Mouse (Mus musculus): ENCODE results near the gene Med13l.

Med13l gene

DNA sequence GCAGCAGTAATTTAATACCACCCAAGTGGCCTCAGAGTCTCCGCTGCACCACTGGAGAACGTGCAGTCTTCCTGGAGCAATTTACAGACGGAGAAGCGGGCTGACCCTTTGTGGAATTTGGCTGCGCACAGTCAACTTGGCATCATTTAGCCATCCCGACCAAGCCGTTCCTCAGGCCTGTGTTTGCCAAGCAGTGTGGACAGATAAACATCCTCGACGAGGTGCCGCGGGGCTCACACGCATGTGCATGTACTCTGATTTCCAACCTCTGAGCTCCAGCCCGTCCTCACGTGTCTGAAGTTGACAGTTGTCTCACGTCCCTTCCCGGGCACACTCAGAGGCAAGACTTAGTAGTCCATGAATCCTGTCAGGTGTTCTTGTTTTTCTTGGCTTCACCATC is 166.9 kb downstream of the Med13l start:
- DNase-seq (ENCODE audit: low spot score in 2 of 2) = no peak

DNA sequence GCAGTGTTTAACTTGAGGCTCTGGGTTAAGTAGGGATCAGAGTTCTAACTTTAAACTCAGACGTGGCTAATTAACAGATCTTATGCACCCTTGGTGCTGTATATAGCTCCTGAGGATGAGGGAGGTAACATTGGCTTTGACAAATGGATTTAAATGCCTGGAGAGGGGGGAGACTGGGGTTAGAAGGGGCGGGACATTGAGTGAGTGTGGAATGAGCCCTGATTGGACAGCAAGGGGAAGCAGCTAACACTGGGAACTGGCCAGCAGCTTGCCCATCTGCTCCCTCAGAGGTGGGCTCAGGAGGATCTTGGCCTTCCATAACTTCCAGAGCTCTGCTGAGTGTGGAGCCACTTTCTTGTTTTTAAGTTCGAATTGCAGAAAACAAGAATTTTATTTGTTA is 171.7 kb downstream of the Med13l start:
- DNase-seq (ENCODE audit: low spot score in 2 of 2) = no peak

GRCm38 (mm10) chr5:118732651-118733050 is 172.2 kb downstream of the Med13l start:
- DNase-seq (ENCODE audit: low spot score in 2 of 2) = no peak

DNA sequence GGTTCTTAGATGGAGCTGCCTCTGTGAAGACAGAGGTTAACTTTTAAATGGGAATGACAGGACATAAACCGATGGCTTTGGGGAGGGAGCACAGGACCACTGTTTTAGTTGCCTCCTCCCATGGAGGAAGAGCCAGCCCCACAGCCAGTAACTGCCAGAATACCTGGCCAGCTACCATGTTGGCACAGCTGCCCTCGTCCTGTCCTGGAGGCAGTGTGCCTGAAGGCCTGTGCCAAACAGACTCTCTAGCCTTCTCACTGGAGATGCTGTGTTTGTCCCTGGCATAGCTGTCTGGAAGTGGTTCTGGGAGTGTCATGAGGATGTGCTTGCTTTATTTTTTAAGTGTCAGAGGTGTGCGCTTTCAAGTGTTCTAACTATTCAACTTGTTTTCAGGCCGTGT is 173.1 kb downstream of the Med13l start:
- no peak for DNase-seq (ENCODE audit: low spot score in 2 of 2)

GRCm38 (mm10) chr5:118734455-118734854 is 174.0 kb downstream of the Med13l start:
- DNase-seq (ENCODE audit: low spot score in 2 of 2) = no peak

DNA sequence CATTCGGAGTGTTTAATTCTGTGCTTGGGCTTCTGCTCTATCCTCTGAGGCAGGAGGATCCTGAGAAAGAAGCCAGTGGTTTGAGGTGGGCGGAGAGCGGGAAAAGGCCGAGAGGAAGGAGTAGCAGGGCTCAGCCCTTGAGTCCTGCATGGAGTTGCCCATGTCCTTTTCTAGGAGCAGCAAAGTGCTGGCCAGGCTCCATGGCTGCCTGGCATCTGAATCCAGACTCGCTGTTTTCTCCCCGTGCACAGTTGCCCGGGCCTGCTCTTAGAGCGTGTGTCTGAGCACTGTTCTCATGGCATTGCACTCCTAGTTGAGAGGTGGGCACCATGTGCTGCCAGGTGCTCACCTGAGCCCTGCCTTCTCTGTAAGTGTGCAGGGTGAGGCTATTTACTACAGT is 175.3 kb downstream of the Med13l start:
- DNase-seq (ENCODE audit: low spot score in 2 of 2) = no peak

GRCm38 (mm10) chr5:118737548-118737947 is 177.1 kb downstream of the Med13l start:
- peak; percentile 33 to 48 for DNase-seq (ENCODE audit: low spot score in 2 of 2)

DNA sequence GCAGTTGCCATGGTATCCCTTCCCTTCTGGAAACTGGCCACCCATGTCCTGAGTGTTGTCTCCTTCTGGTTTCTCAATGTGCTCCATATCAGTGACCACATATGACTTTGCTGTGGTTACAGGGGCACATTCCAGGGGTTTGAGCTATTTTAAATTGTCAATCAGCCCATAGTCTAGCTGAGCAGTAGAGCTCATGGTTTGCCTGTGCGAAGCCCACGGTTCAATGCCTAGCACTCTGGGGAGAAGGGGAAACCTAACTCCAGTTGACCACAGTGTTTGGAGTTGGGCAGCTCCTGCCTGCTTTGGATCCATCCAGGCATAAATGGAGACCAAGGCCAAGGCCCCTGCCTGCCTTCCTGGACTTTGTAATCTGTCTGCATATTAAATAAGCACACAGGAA is 182.6 kb downstream of the Med13l start:
- DNase-seq (ENCODE audit: low spot score in 2 of 2) = no peak

GRCm38 (mm10) chr5:118747026-118747425 is 186.5 kb downstream of the Med13l start:
- no peak for DNase-seq (ENCODE audit: low spot score in 2 of 2)

DNA sequence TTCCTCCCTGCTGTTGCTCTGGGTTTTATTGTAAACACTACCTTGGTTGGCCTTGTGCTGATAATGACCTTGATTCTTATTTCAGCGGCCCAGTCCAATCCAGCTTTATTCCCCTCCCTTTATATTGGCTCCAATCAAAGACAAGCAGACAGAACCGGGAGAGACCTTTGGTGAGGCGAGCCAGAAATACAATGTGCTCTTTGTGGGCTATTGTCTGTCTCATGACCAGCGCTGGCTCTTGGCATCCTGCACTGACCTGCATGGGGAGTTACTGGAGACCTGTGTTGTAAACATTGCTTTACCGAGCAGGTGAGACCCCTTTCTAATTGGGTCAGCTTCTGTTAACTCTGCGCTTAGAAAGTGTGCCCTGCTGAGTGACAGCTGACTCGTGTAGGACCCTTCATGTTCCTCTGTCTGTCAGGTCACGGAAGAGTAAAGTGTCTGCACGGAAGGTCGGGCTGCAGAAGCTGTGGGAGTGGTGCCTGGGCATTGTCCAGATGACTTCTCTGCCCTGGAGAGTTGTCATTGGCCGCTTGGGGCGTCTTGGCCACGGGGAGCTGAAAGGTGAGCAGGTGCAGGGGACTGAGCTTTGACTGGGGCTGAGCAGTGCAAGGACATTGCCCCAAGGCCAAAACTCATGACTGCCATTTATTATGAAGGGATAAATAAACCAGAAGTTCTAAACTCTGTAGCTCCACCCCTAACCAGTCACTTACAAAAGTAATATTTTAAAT is 191.1 kb downstream of the Med13l start:
- DNase-seq (ENCODE audit: low spot score in 2 of 2) = no peak

- no peak for DNase-seq (ENCODE audit: low spot score in 2 of 2)
Measured at GRCm38 (mm10) chr5:118752868-118753267, 192.4 kb downstream of the Med13l start.

- peak; percentile 38 to 42 for DNase-seq (ENCODE audit: low spot score in 2 of 2)
Measured at GRCm38 (mm10) chr5:118753471-118754044, 193.1 kb downstream of the Med13l start.

GRCm38 (mm10) chr5:118754191-118754759 is 193.8 kb downstream of the Med13l start:
- DNase-seq (ENCODE audit: low spot score in 2 of 2) = no peak

DNA sequence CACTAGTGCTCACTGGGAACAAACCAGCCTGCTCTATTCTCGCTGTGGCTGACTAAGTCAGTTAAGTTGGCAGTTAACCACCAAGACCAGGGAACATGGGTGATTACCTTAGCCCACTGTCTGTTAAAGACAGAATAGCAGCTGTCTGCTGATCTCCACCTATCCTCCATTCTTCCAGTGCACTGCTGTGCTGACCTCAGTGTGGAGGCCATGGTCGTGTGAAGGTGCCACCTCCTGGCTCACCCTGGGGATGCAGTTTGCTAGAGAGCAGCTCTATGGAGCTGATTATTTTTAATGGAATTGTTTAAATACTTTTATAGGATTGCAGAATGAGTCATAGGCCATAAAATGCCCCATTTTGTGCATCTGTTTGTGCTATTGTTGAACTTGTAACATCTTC is 195.6 kb downstream of the Med13l start:
- no peak for DNase-seq (ENCODE audit: low spot score in 2 of 2)

DNA sequence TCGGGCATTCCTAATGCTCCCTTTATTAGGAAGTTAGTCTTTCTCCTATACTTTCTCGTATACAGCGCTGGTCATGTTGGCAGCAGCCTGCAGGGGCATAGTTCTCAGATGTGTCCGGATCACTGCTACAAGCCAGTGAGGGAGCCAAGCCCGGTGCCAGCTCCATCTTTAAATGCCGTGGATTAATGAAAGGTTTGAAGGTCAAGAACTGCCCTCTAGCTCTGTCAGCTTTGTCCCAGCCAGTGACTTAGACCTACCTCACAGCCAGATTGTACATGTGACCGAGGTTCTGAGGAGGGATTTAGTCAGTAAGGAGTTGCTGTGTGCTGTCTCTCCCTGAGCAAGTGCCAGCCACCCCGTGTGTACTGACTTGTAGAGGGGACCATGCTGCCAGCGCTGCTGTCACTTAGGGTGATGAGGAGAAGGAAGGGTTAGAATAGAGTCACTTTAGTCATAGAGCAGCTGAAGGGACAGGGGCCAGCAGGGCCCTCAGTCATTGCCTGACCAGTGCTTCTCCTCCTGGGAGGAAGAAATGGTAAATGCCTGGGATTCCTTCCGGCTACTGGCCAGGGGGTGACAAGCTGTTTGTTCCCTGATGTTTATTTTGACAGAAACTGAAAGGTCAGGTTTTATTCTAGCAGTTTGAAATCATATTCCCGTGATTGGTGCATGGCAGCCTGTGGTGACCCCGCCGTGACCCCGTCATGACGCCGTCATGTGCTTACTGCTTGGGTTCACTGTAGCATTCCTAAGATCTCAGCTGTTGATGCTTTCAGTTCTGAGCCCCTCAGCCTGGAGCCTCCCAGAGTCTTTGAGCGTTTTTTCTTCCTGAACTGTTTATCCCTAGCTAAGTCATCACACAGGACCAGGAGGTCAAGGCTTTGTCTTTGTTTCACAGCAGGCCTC is 197.2 kb downstream of the Med13l start:
- DNase-seq (ENCODE audit: low spot score in 2 of 2) = no peak

GRCm38 (mm10) chr5:118760986-118761385 is 200.5 kb downstream of the Med13l start:
- DNase-seq (ENCODE audit: low spot score in 2 of 2) = no peak

DNA sequence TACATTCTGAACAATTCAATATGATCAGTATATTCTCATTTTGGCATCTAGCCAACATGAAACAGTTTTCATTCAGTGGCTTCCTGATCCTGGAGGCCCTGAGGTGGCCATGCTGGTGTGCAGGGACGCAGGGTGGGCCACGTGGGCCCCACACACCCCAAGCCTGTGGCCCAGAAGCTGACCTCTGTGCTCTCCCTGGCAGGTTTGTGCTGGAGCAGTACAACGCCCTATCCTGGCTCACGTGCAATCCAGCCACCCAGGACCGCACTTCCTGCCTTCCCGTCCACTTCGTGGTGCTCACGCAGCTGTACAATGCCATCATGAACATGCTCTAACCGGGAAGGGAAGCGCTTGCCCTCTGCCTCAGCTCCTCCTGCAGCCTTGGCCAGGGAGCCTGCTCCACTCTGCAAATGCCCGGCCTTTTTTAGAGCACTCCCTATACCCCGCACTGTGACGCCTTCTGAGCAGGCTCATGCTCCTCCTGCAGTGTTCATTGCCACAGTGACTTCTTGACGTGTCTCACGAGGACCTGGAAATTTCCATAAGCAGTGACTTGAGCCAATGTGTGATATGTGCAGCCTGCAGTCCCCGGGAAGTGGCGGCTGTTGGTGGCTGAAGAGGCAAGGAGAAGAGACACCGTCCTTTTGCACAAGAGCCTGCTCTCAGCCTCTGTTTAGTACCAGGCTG is 202.2 kb downstream of the Med13l start:
- DNase-seq (ENCODE audit: low spot score in 2 of 2) = no peak

GRCm38 (mm10) chr5:118763353-118763752 is 202.9 kb downstream of the Med13l start:
- DNase-seq (ENCODE audit: low spot score in 2 of 2) = no peak

DNA sequence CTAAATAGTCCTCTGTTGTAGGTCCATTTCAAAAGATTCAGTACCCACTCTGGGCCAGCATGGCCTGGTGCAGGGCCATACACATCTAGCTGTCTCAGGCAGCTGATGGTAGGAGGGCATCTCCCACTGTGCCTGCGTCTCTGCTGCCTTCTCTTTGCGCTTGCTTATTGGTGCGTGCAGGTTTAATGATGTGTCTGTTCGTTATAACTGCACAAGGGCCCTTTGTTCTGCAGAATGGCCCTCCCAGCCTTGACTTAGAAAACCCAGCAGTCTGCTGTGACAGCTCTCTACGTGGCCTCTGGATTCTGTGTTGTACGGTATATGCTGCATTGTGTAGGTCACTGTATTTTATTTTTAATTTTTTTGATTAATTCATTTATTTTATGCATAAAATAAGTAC is 208.7 kb downstream of the Med13l start:
- DNase-seq (ENCODE audit: low spot score in 2 of 2) = no peak

DNA sequence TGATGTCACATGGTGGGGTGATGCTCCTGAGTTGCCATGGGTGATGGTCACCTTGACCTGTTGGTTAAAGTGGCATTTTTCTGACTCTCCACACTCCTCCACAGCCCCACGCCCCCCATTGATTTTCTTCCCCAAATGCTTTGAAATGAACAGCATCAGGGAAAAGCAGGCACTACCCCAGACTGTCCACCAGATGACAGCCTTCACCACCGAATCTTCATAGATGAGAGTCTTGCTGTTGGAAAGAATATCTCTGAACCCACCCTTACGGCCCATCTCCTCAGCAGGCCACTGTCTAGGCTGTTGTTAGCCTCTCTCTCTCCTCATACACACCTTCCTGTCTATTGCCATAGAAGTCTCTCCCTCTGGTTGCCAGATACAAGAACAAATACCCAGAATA is 213.4 kb downstream of the Med13l start:
- peak in 1 of 2 experiments; percentile 8 for DNase-seq (ENCODE audit: low spot score in 2 of 2)

- DNase-seq (ENCODE audit: low spot score in 2 of 2) = no peak
Measured at GRCm38 (mm10) chr5:118776396-118776795, 215.9 kb downstream of the Med13l start.

- peak; percentile 10 to 11 for DNase-seq (ENCODE audit: low spot score in 2 of 2)
Measured at GRCm38 (mm10) chr5:118781598-118781997, 221.1 kb downstream of the Med13l start.
